Mouse (Mus musculus): Measurements from ENCODE around the gene Csad.

Gene Csad

DNA sequence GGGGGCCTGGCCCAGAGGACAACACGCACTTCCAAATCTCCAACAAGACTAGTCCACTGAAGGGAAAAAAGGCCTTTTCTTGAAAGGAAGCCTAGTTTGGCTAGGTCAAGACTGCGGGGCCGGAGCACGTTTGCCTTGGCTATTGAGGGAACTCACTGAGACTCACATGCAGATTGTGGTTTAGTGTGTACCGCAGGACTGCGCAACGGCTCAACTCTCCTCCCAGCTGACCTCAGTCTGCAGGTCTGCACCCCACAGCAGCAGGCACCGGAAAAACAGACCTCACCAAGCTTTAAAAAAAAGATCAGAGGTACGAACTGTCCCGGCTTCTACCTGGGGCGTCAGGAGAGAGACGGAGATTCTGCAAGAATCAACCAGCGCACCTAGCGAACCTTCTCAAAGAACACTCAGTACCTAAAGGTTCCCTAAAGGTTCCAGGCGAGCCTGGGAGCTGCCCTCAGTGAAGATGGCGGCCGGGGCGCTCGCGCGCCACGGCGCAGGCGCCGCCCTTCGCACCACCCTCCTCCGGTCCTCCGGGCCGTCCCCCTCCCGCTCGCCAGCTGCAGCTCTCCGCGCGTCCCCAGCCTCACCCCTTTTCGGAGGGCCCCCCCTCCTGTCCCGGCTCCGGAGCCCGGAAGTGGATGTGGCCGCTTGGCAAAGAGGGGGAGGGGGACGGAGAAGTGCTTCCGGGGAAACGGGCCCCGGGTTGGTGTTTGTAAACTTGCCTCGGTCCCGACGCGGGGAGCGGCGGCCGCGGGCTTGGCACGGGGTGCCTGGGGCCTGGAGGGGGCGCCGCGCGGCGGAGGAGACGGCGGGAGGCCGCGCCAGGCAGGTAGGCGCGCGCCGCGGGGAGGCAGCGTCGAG lies 1.3 kb downstream of the Csad start, which contains the start of gene Zfp740:
TSS of gene Zfp740 (plus strand) at position 279 of the 864 bp plus-strand sequence.
- peak; percentile 70 to 89 for DNase-seq (ENCODE audit: low spot score in 2 of 2)

DNA sequence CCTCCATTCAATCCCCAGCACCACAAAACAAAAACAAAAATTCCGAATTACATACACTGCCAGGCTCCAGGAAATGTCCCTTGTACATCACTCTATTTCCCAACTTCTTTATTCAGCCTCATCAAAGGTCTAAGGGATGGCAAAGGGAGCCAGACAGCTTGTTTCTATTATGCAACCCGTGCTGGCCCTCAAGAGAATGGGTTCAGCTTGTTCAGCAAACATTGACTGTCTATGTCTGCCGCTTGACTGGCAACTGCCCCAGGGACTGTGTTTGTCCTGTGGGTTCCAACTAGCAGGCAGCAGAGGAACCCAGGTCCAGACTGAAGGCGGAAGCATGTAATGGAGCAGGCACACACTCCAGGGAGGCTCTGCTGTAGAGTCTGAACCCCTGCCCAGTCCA lies 5.7 kb downstream of the Csad start:
- no peak for DNase-seq (ENCODE audit: low spot score in 2 of 2)

DNA sequence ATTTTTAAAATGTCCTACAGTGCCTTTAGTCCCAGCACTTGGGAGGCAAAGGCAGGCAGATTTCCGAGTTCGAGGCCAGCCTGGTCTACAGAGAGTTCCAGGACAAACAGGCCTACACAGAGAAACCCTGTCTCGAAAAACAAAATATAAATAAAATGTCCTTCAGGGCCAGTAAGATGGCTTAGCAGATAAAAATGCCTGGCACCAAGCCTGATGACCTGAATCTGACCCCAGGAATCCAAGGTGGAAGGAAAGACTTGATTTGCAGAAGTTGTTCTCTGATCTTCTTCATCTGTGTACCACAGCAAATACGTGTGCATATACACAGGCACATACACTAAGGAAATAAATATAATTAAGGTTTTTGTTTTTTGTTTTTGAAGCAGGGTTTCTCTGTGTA lies 9.2 kb downstream of the Csad start:
- no peak for DNase-seq (ENCODE audit: low spot score in 2 of 2)

DNA sequence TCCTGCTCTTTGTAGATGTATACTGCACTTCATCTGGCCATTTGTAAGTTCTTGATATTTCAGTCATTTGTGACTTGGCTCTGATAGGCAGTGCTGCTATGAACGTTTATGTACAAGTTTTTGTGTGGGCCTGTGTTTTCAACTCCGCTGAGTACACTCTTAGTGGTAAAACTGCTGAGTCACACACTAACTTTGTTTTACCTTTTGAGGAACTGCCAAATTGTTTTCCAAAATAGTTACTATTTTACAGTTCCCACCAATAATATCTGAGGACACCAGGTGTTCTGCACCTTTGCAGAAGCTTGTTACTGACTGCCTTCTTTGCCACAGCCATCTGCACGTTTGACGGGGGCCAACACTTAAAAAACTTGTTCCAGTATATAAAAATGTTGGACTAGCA lies 10.1 kb downstream of the Csad start:
- no peak for DNase-seq (ENCODE audit: low spot score in 2 of 2)

DNA sequence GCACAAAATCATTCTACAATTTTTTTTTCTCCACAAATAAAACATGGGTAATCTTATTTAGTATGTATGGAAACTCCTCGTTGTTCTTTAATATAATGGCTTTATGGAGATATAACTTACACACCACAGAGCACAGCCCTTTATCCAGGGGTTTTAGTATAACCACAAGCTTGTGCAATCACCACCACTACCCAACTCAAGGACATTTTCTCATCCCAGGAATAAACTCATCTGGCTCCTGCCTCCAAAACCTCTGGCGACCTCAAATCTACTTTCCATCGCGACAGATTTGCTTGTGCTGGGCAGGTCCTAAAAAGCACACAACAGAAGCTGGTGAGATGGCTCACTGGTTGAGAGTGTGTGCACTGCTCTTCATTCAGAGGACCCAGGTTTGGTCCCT lies 10.9 kb downstream of the Csad start:
- DNase-seq (ENCODE audit: low spot score in 2 of 2), result no peak

DNA sequence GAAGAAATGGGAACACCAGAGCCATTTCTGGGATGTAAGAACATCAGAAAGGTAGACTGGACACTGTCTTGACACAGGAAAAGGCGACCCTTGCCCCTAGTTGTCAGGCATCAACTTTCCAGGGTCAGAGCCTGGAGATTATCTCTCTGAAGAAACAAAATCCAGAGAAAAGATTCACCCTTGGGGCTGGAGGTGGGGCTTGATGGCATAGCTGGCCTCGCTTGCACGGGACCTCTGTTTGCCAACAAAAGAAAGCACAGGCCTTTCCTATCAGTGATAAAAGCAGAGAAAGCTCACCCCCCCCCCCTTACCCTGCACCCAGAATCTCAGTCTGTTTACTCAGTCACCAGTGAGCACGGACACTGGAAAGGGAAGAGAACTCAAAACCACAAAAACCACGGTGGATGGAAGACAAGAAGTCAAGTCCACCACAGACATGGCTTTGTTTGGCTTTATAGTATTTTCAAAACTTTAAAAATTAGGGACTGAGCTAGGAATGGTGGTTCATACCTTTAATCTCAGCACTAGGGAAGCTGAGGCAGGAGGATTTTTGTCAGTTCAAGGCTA lies 11.6 kb downstream of the Csad start:
- DNase-seq (ENCODE audit: low spot score in 2 of 2), result no peak

DNA sequence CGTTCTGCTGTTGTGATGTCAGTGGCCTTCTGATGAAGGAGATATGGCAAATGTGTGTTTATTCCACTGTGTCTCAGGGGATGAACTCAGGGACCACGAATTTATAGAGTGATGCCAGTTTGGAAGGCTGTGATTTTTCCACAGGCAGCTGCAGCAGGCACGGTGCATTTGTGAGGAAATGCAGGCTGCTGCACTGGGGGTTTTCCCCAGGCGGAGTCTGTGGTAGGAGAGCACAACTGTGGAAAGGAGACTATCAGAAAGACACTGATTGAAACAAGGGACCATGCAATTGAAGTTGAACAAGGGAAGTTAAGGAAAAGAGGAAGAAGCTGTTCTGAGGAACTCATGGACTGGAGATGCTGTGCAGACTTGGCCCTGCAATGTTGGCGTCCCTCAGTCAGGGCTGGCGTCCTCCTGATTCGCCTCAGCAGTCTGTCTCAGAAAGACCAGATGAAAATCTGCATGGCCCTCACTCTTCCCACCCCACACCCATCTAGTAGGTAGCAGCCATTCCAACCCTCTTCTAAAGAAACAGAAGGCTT lies 12.2 kb downstream of the Csad start:
- DNase-seq (ENCODE audit: low spot score in 2 of 2), result no peak

DNA sequence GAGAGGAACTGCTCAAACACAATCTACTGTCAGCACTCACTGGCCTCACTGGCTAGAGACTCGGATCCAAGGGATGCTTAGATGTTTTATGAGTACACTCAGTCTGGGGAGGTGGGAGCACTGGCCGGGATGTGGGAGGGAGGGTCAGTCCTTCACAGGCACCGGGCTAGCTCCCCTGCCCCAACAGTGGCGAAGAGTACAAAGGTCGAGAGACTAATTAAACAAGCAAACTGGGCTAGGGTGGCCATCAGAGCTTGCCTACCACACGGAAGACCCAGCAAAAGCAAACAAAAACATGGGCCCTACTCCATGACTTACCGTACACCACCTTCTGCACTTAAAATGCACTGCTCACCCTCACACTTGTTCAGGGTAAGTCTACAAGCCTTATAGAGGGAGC lies 12.8 kb downstream of the Csad start:
- DNase-seq (ENCODE audit: low spot score in 2 of 2), result no peak

DNA sequence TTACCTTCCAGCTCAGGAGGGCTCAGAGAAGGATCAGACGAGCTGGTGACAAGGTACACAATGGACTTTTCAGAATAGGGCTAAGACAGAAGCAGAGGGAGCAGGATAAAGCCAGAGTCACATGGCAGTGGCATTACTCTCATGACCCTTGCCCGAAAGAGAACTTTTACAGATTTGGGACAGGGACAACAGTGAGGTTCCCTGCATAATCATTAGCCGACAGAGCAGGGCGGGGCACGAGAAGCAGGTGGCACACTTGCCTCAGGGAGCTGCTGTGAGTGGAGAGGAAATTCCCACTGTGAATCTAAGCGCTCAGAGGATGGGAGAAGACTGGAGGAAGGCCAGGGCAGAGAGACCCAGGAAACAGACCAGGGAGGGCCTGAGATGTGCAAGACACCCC lies 15.6 kb downstream of the Csad start:
- DNase-seq (ENCODE audit: low spot score in 2 of 2), result no peak

DNA sequence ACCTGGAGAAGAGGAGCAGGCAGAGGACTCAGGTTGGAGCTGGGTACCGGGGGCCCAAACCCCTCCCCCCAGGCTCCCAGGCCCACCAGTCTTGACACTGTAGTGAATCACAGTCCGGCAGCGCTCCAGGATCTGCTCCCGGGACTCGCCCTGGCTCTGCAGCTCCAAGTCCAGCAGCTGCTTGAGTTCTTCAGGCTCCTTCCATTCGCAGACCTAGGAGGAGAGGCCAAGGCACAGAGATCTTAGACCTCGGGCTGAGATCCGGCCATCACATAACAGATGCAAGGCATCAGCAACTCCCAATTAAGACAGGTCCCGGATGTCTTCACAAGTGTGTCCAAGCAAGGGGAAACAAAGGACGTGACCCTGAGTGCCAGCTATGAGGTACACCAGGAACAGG lies 16.4 kb downstream of the Csad start:
- no peak for DNase-seq (ENCODE audit: low spot score in 2 of 2)

DNA sequence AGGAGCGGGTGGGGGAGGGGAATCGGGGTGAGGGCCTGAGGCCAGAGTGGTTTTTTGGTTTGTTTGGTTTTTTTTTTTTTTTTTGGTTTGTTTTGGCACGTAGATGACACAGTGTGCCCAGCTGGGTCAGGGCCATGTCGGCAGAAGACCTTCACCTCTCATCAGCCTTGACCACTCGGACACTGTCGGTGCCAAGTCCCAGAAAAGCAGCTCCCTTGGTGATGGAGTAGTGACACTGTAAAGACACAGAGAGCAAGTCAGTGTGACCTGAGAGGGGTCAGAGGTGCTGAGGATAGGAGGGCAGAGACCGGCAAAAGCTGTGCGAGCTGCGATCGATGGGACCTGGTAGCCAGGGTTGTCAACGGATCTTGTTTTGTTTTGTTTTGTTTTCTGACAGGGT lies 18.3 kb downstream of the Csad start:
- DNase-seq (ENCODE audit: low spot score in 2 of 2), result no peak

DNA sequence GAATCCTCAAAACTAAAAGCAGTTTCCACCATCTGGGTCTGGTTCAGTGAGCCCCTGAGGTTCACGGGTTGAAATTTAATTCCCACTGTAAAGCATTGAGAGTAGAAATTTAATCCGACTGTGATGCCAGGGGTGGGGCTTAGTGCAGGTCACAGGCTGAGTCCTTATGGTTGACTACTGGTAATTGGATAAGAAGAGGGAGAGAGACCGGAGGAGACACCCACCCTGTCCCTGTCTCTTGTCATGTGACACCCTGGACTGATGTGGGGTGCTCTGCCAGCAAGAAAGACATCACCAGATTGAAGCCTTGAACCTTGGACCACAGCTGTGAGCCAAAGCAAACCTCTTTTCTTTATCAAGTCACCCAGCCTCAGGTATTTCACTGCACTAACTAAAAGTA lies 21.4 kb downstream of the Csad start:
- no peak for DNase-seq (ENCODE audit: low spot score in 2 of 2)

DNA sequence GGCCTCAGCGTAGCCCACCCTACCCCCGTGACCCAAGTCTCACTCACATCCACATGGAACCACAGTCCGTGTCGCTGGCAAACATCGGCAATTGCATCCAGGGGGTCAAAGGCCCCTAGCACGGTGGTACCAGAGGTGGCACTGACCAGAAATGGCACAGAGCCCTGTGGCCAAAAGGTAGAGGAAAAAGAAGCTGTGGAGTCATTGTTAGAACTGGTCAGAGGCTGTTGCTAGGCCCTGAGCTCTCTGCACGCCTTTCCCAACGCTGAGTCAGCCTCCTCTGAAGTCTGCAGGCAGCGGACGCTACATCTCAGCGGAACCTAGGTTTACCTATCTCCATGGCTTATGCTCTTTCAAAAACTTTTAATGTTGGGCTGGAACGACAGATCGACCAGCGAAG lies 24.6 kb downstream of the Csad start:
- DNase-seq (ENCODE audit: low spot score in 2 of 2), result no peak

DNA sequence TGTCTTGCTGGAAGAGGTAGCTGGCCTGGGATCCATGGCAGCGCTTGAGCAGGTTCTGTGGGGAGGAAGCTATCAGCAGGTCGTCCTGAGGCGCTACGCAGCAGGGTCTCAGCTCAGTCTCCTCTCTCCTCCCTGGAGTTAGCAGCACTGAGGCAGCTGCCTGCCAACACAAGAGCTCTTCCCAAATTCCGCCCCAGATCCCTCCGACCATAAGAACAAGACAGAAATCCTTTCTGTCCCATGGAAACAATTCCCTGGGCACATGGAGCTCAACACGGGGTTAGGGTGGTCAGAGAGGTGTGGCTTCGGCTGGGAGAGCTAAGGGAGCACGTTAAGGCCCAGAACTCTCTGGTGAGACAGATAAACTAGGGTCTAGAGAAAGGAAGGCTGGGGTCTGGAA lies 25.4 kb downstream of the Csad start:
- no peak for DNase-seq (ENCODE audit: low spot score in 2 of 2)

DNA sequence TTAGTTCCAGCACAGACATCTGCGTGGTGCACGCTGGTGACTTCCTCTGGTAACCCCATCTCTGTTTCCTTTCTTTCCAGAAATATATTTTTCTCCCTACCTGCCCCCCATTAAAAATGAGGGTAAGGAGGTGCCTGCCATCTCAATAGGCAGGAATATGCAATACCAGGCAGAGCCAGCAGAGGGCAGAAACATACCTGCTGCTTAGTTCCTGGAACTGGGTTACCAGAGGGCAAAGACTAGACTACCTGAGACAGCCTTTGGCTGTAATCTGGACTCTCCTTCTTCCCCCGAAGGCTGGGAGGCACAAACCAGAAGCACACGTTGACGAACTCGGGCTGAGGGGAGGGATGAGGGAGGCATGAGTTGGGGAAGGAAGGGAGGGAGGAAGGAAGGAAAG lies 26.2 kb downstream of the Csad start:
- peak; percentile 68 to 82 for DNase-seq (ENCODE audit: low spot score in 2 of 2)

DNA sequence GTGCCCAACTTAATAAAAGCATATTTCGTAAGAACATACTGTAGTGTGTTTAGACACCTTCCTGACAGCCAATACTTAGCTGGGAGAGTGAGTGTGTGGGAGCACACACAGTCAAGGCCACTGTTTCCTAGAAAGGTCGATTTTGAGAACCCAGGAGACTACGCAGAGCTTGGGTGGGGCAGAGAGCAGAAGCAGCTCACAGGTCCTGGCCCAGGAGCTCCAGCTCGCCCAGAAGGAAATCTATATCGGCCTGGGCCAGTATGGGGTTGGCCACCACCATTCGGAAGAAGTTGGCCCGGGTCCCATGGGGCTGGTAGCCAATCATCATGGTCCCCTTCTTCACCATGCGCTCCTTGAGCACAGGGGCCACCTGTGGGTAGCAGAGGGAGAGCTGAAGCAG lies 27.1 kb downstream of the Csad start:
- DNase-seq (ENCODE audit: low spot score in 2 of 2), result no peak

DNA sequence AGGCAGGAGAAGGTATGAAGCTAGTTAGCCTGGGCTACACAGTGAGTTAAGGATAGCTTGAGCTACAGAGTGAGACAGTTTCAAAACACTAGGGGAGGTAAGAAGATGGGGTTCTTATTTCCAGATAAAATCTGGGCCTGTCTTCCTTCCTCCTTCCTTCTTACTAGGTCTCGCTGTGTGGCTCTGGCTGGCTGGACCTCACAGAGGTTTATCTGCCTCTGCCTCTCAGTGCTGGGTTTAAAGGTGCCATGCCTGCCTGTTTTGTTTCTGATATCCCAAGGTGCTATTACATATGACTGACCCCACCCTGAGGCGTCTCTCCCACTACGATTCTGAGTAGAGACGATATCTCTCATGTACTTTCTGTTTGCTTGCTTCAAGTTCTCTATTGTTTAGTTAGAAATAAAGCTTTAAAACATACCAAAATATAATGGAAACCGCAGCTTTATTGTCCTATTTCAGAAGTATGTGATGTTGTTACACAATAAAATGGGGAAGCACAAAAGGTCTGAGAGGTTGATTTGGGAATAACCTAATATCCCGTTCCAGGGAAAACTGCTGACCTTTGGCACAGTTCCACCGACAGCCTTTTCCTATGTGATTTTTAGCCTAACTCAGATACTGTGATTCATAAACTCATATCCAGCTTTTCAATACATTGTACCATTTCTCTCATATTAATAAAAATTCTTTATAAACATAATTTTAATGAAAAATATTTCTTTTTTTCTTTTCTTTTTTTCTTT lies 27.8 kb downstream of the Csad start:
- no peak for DNase-seq (ENCODE audit: low spot score in 2 of 2)

DNA sequence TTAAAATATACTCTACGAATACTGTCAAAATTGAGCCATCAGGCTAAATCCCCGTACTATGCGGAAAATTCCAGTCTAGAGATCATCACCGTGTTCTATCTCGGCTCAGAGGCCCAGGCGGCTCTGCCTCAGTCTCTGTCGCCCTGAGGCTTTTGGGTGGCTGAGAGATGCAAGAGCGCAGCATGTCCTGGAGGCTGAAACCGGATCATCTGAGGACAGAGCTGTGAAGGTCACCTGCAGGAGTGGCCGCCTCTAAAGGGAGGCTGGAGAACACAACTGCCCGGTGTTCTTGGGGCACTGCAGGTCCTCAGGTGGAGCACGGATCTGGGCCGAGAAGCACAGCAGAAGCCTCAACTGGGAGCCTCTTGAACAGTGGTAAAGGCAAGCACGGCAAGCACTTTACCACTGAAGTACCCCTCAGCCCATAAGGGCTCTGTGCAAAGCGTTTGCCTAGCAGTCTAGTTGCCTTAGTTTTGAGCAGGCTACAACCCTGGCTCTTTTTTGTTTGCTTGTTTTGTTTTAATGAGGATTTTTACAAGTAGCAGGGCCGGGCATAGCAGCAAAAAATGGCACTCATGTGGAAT lies 28.7 kb downstream of the Csad start:
- DNase-seq (ENCODE audit: low spot score in 2 of 2), result no peak

DNA sequence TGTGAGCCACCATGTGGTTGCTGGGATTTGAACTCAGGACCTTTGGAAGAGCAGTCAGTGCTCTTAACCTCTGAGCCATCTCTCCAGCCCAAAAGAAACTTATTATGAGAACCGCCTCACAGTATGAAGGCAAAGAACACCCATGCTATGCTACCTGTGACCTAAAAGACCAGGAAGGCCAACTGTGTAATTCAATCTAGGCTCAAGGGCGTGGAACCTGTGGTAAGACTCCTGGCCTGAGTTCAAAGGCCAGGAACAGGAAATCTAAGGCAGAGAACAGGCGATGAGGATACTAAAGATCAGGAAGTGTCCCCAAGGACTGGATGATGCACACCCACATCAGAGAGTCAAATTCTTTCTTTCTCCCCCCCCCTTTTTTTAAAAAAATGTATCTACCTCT lies 30.9 kb downstream of the Csad start:
- DNase-seq (ENCODE audit: low spot score in 2 of 2), result no peak

DNA sequence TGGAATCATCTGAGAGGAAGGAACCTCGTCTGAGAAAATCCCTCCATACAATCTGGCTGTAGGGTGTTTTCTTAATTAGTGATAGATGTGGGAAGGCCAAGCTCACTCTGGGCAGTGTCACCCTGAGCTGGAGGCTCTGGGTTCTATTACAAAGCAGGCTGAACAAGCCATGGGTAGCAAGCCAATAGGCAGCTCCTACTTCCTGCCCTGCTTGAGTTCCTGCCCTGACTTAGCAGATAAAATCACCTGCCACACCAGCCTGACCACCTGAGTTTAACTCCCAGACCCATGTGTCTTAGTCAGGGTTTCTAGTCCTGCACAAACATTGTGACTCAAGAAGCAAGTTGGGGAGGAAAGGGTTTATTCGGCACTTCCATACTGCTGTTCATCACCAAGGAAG lies 35.5 kb downstream of the Csad start:
- DNase-seq (ENCODE audit: low spot score in 2 of 2), result no peak

DNA sequence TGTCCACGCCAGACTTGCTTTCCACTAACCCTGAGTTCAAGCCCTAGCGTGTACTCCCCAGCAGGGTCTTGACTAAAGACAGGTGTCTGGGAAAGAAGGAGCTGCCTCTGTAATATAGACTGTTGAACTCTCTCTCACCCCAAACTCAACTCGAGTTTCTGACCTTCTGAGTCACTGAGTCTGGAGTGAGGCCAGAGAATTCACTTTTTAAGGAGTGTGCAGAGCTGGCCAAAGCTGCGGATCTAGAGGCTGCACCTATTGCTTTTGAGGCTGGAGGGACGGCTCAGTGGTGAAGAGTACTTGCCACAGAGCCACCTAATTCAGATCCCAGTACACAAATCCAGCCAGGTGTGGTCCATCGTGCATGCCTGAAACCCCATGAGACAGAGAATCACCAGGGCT lies 36.9 kb downstream of the Csad start:
- no peak for DNase-seq (ENCODE audit: low spot score in 2 of 2)

DNA sequence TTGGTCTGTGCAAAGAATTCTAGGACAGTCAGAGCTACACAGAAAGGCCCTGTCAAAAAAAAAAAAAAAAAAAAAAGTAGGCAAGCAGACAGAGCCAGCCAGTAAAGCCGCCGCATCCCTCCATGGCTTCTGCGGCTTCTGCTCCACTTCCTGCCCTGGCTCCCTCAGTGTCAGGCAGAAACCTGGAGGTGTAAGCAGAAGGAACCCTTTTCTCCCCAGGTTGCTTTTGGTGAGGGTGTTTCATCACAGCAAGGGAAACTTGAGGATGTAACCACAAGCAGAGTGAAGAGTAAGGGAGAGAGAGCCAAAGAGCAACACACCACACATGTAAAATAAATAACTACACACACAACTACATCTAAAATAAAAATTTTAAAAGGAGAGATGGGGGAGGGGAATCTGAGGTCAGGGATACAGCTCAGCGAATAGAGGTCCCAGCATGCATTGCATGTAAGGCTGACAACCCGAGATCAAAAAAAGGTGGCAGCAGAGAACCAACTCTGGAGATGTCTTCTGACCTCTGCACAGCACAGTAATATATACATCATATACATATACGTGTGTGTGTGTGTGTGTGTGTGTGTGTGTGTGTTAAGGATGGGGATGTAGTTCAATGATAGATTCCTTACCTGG lies 38.9 kb downstream of the Csad start:
- no peak for DNase-seq (ENCODE audit: low spot score in 2 of 2)
